Mouse (Mus musculus): ENCODE results near the gene Ndufv1.

DNA sequence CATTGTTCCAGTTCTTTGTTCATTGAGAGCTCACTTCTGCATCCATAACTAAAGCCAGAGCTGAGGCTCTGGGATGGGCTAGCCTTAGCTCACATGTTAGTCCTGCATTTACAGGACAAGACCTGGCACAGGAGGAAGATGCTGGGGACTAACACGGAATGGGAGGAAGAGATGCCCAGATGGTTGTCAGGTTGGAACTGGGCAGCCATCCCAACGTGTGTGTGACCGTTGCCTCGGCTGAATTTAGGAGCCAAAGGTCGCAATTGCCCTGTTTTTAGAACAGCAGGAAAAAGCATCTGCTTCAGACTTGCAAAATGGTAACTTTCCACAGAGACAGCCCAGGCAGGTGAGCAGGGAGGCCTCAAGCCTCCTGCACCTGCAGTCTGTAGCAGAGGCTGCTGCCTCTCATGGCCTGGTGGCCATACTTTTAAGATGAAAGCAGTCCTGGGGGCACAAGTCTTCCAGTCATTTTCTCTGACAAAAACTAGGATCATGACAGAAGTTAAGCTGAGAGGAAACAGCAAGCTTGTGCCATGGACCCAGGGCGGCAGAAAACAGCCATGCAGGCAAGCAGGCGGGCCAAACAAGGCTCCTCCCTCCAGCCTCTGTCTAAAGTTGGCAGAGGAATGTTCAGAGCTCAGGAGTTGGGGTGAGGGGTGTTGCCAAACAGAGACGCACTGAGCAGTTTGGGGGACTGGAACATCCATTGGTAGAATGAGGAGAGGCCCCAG lies 42.8 kb upstream of the Ndufv1 start:
- no peak for TF ChIP-seq CTCF (IDR thresholded peaks at IDR 0.05; ENCODE audit: insufficient read depth, low read length)
- TF ChIP-seq POLR2A (IDR thresholded peaks at IDR 0.05; ENCODE audit: borderline replicate concordance, extremely low read depth, low read depth, low read length): no peak
